Mouse (Mus musculus): Measurements from ENCODE around the gene Esm1. TPM values are rescaled to one million over a fixed set of nuclear protein-coding genes. Genes with fewer than 3 reads are reported as not detected.

The Esm1 gene
- polyA plus RNA-seq (2012) = 0.02 TPM in 1 of 2 replicates, not detected in the other

GRCm38 (mm10) chr13:113209624-113210023 lies at the start of gene Esm1:
Gene Esm1 (plus strand): TSS chr13:113209659.
- no peaks in the 10 kb centered on the region for H3K9me3 ChIP-seq (ENCODE audit: control insufficient read depth, low read length)
- H3K27me3 ChIP-seq (ENCODE audit: control insufficient read depth) = peaks cover 21% of the 10 kb centered on the region
- TF ChIP-seq TAL1 (IDR thresholded peaks at IDR 0.05; ENCODE audit: low read length) (no peak), GATA1 (IDR thresholded peaks at IDR 0.05; ENCODE audit: low read length) (no peak)
- no peaks in the 10 kb centered on the region for H3K36me3 ChIP-seq (ENCODE audit: control insufficient read depth)
- no peaks in the 10 kb centered on the region for H3K4me1 ChIP-seq (ENCODE audit: control insufficient read depth)
- no peak within 1 kb of the TSS for H3K4me3 ChIP-seq (replicated peaks)

GRCm38 (mm10) chr13:113164252-113165005 lies 45.0 kb upstream of the Esm1 start:
- Histone ChIP-seq H3K27me3 (ENCODE audit: control insufficient read depth) (no peaks in the 10 kb centered on the region), H3K9me3 (ENCODE audit: control insufficient read depth, low read length) (no peaks in the 10 kb centered on the region), H3K4me3 (replicated peaks) (no peak overlapping the region), H3K36me3 (ENCODE audit: control insufficient read depth) (no peaks in the 10 kb centered on the region), H3K4me1 (ENCODE audit: control insufficient read depth) (no peaks in the 10 kb centered on the region)
- TF ChIP-seq GATA1 (IDR thresholded peaks at IDR 0.05; ENCODE audit: low read length) = no peak

DNA sequence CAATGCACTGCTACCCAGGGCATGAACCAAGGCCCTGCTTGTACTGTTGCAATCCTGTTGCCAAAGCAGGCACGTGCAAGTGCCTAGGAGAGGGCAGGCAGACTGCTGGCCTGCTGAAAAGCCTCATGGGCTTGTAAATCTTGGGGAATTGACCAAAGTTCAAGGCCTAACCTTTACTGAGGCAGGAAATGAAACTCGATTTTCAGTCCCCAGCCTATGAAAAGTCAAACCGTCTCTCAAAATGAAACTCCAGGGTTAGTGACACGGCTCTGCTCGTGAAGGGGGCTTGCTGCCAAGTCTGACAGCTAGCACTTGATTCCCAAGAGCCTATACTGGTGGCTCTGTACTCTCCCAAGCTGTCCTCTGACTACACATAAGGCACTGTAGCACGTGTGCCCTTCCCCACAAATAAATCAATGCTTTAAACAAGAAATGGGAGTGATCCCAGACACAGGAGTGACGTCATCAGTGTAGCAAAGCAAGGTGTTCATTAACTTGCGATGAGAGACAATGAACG lies 41.4 kb upstream of the Esm1 start:
- no peaks in the 10 kb centered on the region for H3K27me3 ChIP-seq (ENCODE audit: control insufficient read depth)

DNA sequence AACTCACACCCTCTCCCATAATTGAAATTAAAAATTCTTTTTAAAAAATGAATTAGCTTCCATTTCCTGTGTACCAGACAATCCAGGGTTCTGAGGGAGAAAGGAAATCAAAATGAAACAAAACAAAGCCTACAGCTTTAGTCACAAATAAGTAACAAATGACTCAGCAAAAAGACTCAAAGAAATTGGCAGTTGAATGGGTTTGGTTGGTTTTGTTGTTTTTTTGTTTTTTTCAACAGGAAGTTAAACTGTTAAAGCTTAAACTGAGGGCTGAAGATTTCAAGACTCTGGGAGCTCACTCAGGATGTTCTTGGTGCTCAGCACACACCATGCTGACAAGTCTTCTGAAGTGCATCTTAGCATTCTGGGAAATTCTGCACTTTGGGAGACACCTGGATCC lies 39.2 kb upstream of the Esm1 start:
- Histone ChIP-seq H3K36me3 (ENCODE audit: control insufficient read depth) (no peaks in the 10 kb centered on the region), H3K4me3 (replicated peaks) (no peak overlapping the region), H3K27me3 (ENCODE audit: control insufficient read depth) (no peaks in the 10 kb centered on the region), H3K4me1 (ENCODE audit: control insufficient read depth) (no peaks in the 10 kb centered on the region), H3K9me3 (ENCODE audit: control insufficient read depth, low read length) (no peaks in the 10 kb centered on the region)
- no peak for TF ChIP-seq TAL1 (IDR thresholded peaks at IDR 0.05; ENCODE audit: low read length)
- TF ChIP-seq GATA1 (IDR thresholded peaks at IDR 0.05; ENCODE audit: low read length) = no peak

More for the DNA sequence above, 41.4 kb upstream of the Esm1 start:
- H3K4me3 ChIP-seq (replicated peaks) = no peak overlapping the region
- no peaks in the 10 kb centered on the region for H3K9me3 ChIP-seq (ENCODE audit: control insufficient read depth, low read length)
- H3K36me3 ChIP-seq (ENCODE audit: control insufficient read depth) = no peaks in the 10 kb centered on the region
- H3K4me1 ChIP-seq (ENCODE audit: control insufficient read depth) = no peaks in the 10 kb centered on the region
- TF ChIP-seq GATA1 (IDR thresholded peaks at IDR 0.05; ENCODE audit: low read length) (no peak), TAL1 (IDR thresholded peaks at IDR 0.05; ENCODE audit: low read length) (no peak)

DNA sequence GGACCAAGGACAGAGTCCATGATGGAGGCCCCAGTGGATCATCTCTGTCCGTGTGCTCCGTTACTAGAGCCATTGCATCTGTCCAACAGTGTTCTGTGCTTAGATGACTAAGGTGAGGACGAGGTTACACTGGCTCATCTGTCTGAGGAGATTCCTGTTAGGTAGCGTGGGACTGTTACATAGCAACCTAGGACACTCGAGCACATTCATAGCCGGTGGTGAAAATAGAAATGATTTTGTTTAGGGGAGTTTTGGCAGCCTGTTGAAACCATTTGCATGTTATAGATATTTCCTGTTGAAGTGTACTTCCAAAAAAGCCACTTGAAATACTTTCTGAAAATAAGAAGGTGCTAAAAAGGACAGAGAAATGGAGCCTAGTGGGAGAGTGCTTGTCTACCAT lies 35.3 kb upstream of the Esm1 start:
- H3K9me3 ChIP-seq (ENCODE audit: control insufficient read depth, low read length) = no peaks in the 10 kb centered on the region
- no peaks in the 10 kb centered on the region for H3K4me1 ChIP-seq (ENCODE audit: control insufficient read depth)
- H3K27me3 ChIP-seq (ENCODE audit: control insufficient read depth) = no peaks in the 10 kb centered on the region
- H3K36me3 ChIP-seq (ENCODE audit: control insufficient read depth) = no peaks in the 10 kb centered on the region
- TF ChIP-seq TAL1 (IDR thresholded peaks at IDR 0.05; ENCODE audit: low read length) (no peak), GATA1 (IDR thresholded peaks at IDR 0.05; ENCODE audit: low read length) (no peak)
- no peak overlapping the region for H3K4me3 ChIP-seq (replicated peaks)

DNA sequence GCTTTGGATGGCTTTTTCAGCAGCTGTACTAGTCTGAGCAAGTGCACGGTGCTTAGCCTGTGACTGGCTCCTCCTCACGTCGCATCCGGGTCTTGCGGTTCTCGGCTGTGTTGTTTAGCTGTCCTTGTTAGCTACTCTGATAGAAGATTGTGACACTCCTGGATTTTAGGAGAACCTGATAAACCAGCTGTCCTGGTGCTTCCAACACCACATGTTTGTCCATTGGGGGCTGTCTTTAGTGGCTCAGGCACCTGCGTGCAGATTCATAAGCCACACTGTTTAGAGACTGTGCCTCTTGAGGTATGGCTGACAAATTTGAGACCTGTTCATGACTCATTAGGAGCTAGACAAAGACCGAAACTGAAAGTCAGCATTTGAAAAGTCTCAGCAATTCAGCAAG lies 26.1 kb upstream of the Esm1 start:
- peaks cover 7% of the 10 kb centered on the region; the same call in 1 of the 2 replicates for H3K9me3 ChIP-seq (ENCODE audit: control insufficient read depth, low read length)
- H3K4me1 ChIP-seq (ENCODE audit: control insufficient read depth) = no peaks in the 10 kb centered on the region
- H3K36me3 ChIP-seq (ENCODE audit: control insufficient read depth) = no peaks in the 10 kb centered on the region
- TF ChIP-seq TAL1 (IDR thresholded peaks at IDR 0.05; ENCODE audit: low read length) (no peak), GATA1 (IDR thresholded peaks at IDR 0.05; ENCODE audit: low read length) (no peak)
- H3K4me3 ChIP-seq (replicated peaks) = no peak overlapping the region
- H3K27me3 ChIP-seq (ENCODE audit: control insufficient read depth) = no peaks in the 10 kb centered on the region

DNA sequence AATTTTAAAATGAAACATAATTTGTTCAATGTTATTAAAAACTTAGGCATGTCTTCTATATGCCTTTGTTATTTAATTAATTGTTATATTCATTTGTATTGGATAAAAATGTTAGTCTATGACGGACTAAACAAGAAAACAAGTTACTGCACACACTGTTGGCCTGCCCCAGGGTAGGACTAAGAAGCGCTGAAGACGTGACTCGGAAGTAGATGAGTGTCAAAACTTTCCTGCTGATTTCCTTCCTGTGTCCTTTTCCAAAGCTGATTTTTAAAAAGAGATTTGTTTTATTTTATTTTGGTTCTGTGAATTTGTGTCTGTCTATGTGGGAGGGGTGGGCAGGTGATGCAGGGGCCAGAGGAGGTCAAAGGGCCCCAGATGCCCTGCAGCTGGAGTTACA lies 25.7 kb upstream of the Esm1 start:
- Histone ChIP-seq H3K4me3 (replicated peaks) (no peak overlapping the region), H3K27me3 (ENCODE audit: control insufficient read depth) (no peaks in the 10 kb centered on the region), H3K36me3 (ENCODE audit: control insufficient read depth) (no peaks in the 10 kb centered on the region), H3K9me3 (ENCODE audit: control insufficient read depth, low read length) (peaks cover 9% of the 10 kb centered on the region; the same call in 1 of the 2 replicates), H3K4me1 (ENCODE audit: control insufficient read depth) (no peaks in the 10 kb centered on the region)
- TF ChIP-seq TAL1 (IDR thresholded peaks at IDR 0.05; ENCODE audit: low read length) (no peak), GATA1 (IDR thresholded peaks at IDR 0.05; ENCODE audit: low read length) (no peak)

GRCm38 (mm10) chr13:113196808-113197674 lies 12.4 kb upstream of the Esm1 start:
- no peak overlapping the region for H3K4me3 ChIP-seq (replicated peaks)
- H3K9me3 ChIP-seq (ENCODE audit: control insufficient read depth, low read length) = no peaks in the 10 kb centered on the region
- H3K36me3 ChIP-seq (ENCODE audit: control insufficient read depth) = no peaks in the 10 kb centered on the region
- TF ChIP-seq TAL1 (IDR thresholded peaks at IDR 0.05; ENCODE audit: low read length) = no peak
- no peak for TF ChIP-seq GATA1 (IDR thresholded peaks at IDR 0.05; ENCODE audit: low read length)
- no peaks in the 10 kb centered on the region for H3K4me1 ChIP-seq (ENCODE audit: control insufficient read depth)
- no peaks in the 10 kb centered on the region for H3K27me3 ChIP-seq (ENCODE audit: control insufficient read depth)

DNA sequence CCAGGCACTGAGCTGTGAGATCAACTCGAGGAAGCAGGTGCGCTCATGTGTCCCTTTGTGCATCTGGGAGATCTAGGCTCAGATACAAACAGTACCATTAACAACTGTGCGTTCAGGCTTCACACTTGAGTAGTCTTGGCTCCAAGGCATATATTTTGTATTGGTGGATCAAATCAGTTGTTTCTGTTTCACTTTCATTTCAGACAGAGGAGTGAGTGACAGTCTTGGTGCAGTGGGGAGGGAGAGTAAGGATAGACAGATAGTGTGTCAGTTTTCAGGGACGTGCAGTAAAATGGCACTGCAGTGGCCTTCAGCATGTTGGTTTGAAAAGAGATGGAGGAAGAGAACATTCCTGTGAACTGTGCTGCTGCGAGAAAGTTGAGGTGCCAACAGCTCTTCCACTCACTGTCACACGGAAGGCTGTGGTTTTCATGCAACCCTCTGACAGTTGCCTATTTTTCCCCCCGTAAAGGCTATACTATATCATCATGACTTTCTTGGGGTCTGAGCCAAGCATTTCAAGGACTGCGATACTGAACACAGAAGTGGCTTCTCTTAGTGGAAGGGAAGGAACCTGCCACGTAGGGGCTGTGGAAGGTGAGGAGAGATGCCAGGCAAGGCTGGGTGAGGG lies 11.5 kb upstream of the Esm1 start:
- TF ChIP-seq GATA1 (IDR thresholded peaks at IDR 0.05; ENCODE audit: low read length) (no peak), TAL1 (IDR thresholded peaks at IDR 0.05; ENCODE audit: low read length) (no peak)
- Histone ChIP-seq H3K4me3 (replicated peaks) (no peak overlapping the region), H3K4me1 (ENCODE audit: control insufficient read depth) (no peaks in the 10 kb centered on the region)

More for the DNA sequence above, 11.5 kb upstream of the Esm1 start:
- Histone ChIP-seq H3K27me3 (ENCODE audit: control insufficient read depth) (no peaks in the 10 kb centered on the region), H3K9me3 (ENCODE audit: control insufficient read depth, low read length) (no peaks in the 10 kb centered on the region), H3K36me3 (ENCODE audit: control insufficient read depth) (no peaks in the 10 kb centered on the region)

All from erythroblast, embryonic 14.5 days (primary cell).